Mouse (Mus musculus): ENCODE measurements around the gene Mink1.
"Not testable (repeated sequence)": the region's sequence is repeated elsewhere in the genome, so short reads cannot be mapped to it uniquely, and the experiment has no call there.

- TF ChIP-seq CTCF, EP300 (IDR thresholded peaks at IDR 0.05; ENCODE audit: low read depth): not testable (repeated sequence)
Observed at GRCm38 (mm10) chr11:70523306-70523989, 39.2 kb upstream of the Mink1 start.

Measured in heart, postnatal 0 days (tissue).